Mouse (Mus musculus) cortical plate, adult 2 months (tissue): ENCODE results near the gene Palld.

ENCODE experiments used
- CTCF ChIP-seq: fragments of 200-500 bp; IDR thresholded peaks from 2 replicates; pipeline ENCODE4 v1.5.1; 2011; ENCODE audit warnings: mild to moderate bottlenecking, control low read depth, low read length; ENCODE audit not compliant: insufficient read depth; ENCODE audit errors: extremely low read depth
- POLR2A ChIP-seq: fragments of 200-500 bp; IDR thresholded peaks from 2 replicates; pipeline ENCODE4 v1.6.1; 2011; ENCODE audit warnings: mild to moderate bottlenecking, low read length, control low read depth; ENCODE audit not compliant: insufficient read depth; ENCODE audit errors: extremely low read depth

GRCm38 (mm10) chr8:61634811-61635210 is 267.7 kb downstream of the Palld start:
- TF ChIP-seq POLR2A (no peak), CTCF (no peak)
